Mouse (Mus musculus) olfactory bulb, adult 2 months (tissue): Measurements from ENCODE around the gene Gnl3.

ENCODE experiments used
- CTCF ChIP-seq: fragments of 200-500 bp; IDR thresholded peaks from 2 replicates; pipeline ENCODE4 v1.5.1; 2012; ENCODE audit warnings: low read depth, mild to moderate bottlenecking, low read length, moderate library complexity; ENCODE audit not compliant: insufficient read depth
- POLR2A ChIP-seq: fragments of 200-500 bp; IDR thresholded peaks from 2 replicates; pipeline ENCODE4 v1.6.1; 2012; ENCODE audit warnings: mild to moderate bottlenecking, low read depth, low read length, moderate library complexity; ENCODE audit not compliant: insufficient read depth

DNA sequence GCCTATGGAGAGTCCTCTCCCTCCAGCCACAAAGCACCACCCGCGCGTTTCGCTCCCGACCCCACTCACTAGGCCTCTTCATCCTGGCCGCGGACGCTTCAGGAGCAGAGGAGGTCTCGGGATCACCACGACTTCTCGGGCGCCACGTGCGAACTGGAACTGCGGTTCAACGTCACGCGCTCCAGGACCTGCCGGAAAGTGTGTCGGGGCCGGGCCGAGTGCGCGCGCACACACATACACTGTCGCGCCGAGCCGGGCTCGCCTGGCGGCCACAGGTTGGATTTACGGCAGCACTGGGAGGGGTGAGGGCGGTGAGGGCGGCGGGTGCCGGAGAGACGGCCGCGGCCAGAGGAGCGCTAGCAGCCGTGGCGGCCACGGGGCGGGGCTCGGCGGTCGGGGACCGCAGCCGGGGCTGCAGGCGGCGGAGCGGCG, at the start of gene Gnl3, which contains the start of gene Pbrm1:
- no peak for TF ChIP-seq CTCF
- TF ChIP-seq POLR2A = peak; percentile 75
